Mouse (Mus musculus): ENCODE data around the gene Brip1. TPM values are rescaled to one million over a fixed set of nuclear protein-coding genes. Genes with fewer than 3 reads are reported as not detected.

The Brip1 gene
- polyA plus RNA-seq, 1 experiment from 2014 or later: 6.2 TPM

- no peak overlapping the region for H3K27ac ChIP-seq (replicated peaks in 1 of 2; ENCODE audit: control insufficient read depth in 1 of 2, insufficient read depth in 1 of 2, low read depth in 2 of 2, low read length in 2 of 2)
- peaks cover 10% of the 10 kb centered on the region; the same call in 1 of the 2 replicates for H3K36me3 ChIP-seq (ENCODE audit: control insufficient read depth, insufficient read depth, low read length)
- no peaks in the 10 kb centered on the region for H3K4me1 ChIP-seq (ENCODE audit: control insufficient read depth in 2 of 2, insufficient read depth in 2 of 2, low read length in 2 of 2)
- WGBS: 90% methylated on average over 5 of the region's 5 CpGs
- no peak overlapping the region for H3K4me2 ChIP-seq (ENCODE audit: low read length)
- no peak overlapping the region for H3K9ac ChIP-seq (ENCODE audit: low read length)
- H3K9me3 ChIP-seq (ENCODE audit: control insufficient read depth, low read length): no peaks in the 10 kb centered on the region
- no peak overlapping the region for H3K4me3 ChIP-seq (ENCODE audit: control insufficient read depth in 1 of 2, insufficient read depth in 1 of 2, low read depth in 1 of 2, low read length in 2 of 2)
- H3K27me3 ChIP-seq (ENCODE audit: control insufficient read depth, insufficient read depth, low read length): no peaks in the 10 kb centered on the region
- no peak for ATAC-seq (ENCODE audit: insufficient number of reproducible peaks, insufficient read depth, low FRiP score, low read depth)
These were observed 124.6 kb downstream of the Brip1 start for GRCm38 (mm10) chr11:86076403-86076802.

- Histone ChIP-seq H3K4me2 (ENCODE audit: low read length) (no peak overlapping the region), H3K9me3 (ENCODE audit: control insufficient read depth, low read length) (no peaks in the 10 kb centered on the region), H3K27me3 (ENCODE audit: control insufficient read depth, insufficient read depth, low read length) (no peaks in the 10 kb centered on the region), H3K27ac (replicated peaks in 1 of 2; ENCODE audit: control insufficient read depth in 1 of 2, insufficient read depth in 1 of 2, low read depth in 2 of 2, low read length in 2 of 2) (no peak overlapping the region), H3K36me3 (ENCODE audit: control insufficient read depth, insufficient read depth, low read length) (peaks cover 10% of the 10 kb centered on the region; the same call in 1 of the 2 replicates), H3K4me1 (ENCODE audit: control insufficient read depth in 2 of 2, insufficient read depth in 2 of 2, low read length in 2 of 2) (no peaks in the 10 kb centered on the region), H3K9ac (ENCODE audit: low read length) (no peak overlapping the region), H3K4me3 (ENCODE audit: control insufficient read depth in 1 of 2, insufficient read depth in 1 of 2, low read depth in 1 of 2, low read length in 2 of 2) (no peak overlapping the region)
- 80% methylated on average over 1 of the region's 1 CpGs for WGBS
- ATAC-seq (ENCODE audit: insufficient number of reproducible peaks, insufficient read depth, low FRiP score, low read depth): no peak
These were observed 125.6 kb downstream of the Brip1 start for GRCm38 (mm10) chr11:86075371-86075770.

DNA sequence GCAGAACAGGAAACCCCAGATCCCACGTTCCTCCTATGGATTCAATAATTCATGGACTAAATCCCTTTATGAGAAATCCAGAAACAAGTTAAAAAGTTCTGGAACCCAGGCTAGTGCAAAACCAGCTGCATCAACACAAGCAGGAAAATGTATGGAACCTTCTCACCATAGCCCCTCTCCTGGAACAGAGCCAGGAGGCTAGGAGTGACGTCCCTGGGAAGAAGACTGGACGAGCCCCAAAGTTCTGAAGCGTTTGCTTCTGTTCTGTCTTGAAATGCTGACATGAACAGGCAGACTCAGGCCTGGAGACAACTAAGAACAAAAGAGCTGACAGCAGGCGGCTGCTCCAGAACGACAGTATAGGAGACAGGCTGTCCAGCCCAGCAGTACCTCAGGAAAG, 132.3 kb downstream of the Brip1 start:
- H3K27me3 ChIP-seq (ENCODE audit: control insufficient read depth, insufficient read depth, low read length): no peaks in the 10 kb centered on the region
- no peaks in the 10 kb centered on the region for H3K4me1 ChIP-seq (ENCODE audit: control insufficient read depth in 2 of 2, insufficient read depth in 2 of 2, low read length in 2 of 2)
- H3K9ac ChIP-seq (ENCODE audit: low read length): no peak overlapping the region
- no peak overlapping the region for H3K27ac ChIP-seq (replicated peaks in 1 of 2; ENCODE audit: control insufficient read depth in 1 of 2, insufficient read depth in 1 of 2, low read depth in 2 of 2, low read length in 2 of 2)
- H3K4me2 ChIP-seq (ENCODE audit: low read length): no peak overlapping the region
- no peaks in the 10 kb centered on the region for H3K9me3 ChIP-seq (ENCODE audit: control insufficient read depth, low read length)
- 0 out of 2 replicates have a peak, but pooled peaks cover 4% of the 10 kb centered on the region for H3K36me3 ChIP-seq (ENCODE audit: control insufficient read depth, insufficient read depth, low read length)
- WGBS: 60% methylated on average over 6 of the region's 6 CpGs
- no peak for ATAC-seq (ENCODE audit: insufficient number of reproducible peaks, insufficient read depth, low FRiP score, low read depth)
- H3K4me3 ChIP-seq (ENCODE audit: control insufficient read depth in 1 of 2, insufficient read depth in 1 of 2, low read depth in 1 of 2, low read length in 2 of 2): no peak overlapping the region

DNA sequence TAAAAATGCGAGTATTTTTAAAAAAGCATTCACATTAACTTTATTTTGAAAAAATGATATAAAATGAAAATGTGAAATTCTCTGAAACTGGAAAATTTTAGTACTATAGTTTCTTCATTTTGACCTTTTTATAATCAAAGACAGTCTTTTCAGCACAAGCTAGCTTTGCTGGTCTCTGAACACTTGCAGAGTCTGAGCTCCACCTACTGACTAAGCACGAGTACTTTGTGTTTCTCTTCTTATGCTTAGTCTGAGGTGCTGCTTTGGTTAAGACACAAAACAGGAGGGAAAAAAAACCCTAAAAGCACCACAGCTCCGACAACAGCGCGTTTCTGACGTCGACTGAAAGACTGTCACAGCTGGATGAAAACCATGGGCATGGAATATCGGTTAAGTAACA, 133.8 kb downstream of the Brip1 start:
- Histone ChIP-seq H3K4me1 (ENCODE audit: control insufficient read depth in 2 of 2, insufficient read depth in 2 of 2, low read length in 2 of 2) (no peaks in the 10 kb centered on the region), H3K4me3 (ENCODE audit: control insufficient read depth in 1 of 2, insufficient read depth in 1 of 2, low read depth in 1 of 2, low read length in 2 of 2) (no peak overlapping the region), H3K27me3 (ENCODE audit: control insufficient read depth, insufficient read depth, low read length) (no peaks in the 10 kb centered on the region), H3K27ac (replicated peaks in 1 of 2; ENCODE audit: control insufficient read depth in 1 of 2, insufficient read depth in 1 of 2, low read depth in 2 of 2, low read length in 2 of 2) (no peak overlapping the region), H3K9ac (ENCODE audit: low read length) (no peak overlapping the region), H3K4me2 (ENCODE audit: low read length) (no peak overlapping the region), H3K36me3 (ENCODE audit: control insufficient read depth, insufficient read depth, low read length) (0 out of 2 replicates have a peak, but pooled peaks cover 4% of the 10 kb centered on the region), H3K9me3 (ENCODE audit: control insufficient read depth, low read length) (no peaks in the 10 kb centered on the region)
- 70% methylated on average over 8 of the region's 8 CpGs for WGBS
- ATAC-seq (ENCODE audit: insufficient number of reproducible peaks, insufficient read depth, low FRiP score, low read depth): no peak

- Histone ChIP-seq H3K36me3 (ENCODE audit: control insufficient read depth, insufficient read depth, low read length) (0 out of 2 replicates have a peak, but pooled peaks cover 6% of the 10 kb centered on the region), H3K9me3 (ENCODE audit: control insufficient read depth, low read length) (no peaks in the 10 kb centered on the region), H3K27me3 (ENCODE audit: control insufficient read depth, insufficient read depth, low read length) (no peaks in the 10 kb centered on the region), H3K4me2 (ENCODE audit: low read length) (no peak overlapping the region), H3K9ac (ENCODE audit: low read length) (no peak overlapping the region), H3K4me1 (ENCODE audit: control insufficient read depth in 2 of 2, insufficient read depth in 2 of 2, low read length in 2 of 2) (no peaks in the 10 kb centered on the region), H3K4me3 (ENCODE audit: control insufficient read depth in 1 of 2, insufficient read depth in 1 of 2, low read depth in 1 of 2, low read length in 2 of 2) (no peak overlapping the region), H3K27ac (replicated peaks in 1 of 2; ENCODE audit: control insufficient read depth in 1 of 2, insufficient read depth in 1 of 2, low read depth in 2 of 2, low read length in 2 of 2) (no peak overlapping the region)
- 78% methylated on average over 5 of the region's 5 CpGs for WGBS
- no peak for ATAC-seq (ENCODE audit: insufficient number of reproducible peaks, insufficient read depth, low FRiP score, low read depth)
These were observed 136.1 kb downstream of the Brip1 start for GRCm38 (mm10) chr11:86064881-86065280.

DNA sequence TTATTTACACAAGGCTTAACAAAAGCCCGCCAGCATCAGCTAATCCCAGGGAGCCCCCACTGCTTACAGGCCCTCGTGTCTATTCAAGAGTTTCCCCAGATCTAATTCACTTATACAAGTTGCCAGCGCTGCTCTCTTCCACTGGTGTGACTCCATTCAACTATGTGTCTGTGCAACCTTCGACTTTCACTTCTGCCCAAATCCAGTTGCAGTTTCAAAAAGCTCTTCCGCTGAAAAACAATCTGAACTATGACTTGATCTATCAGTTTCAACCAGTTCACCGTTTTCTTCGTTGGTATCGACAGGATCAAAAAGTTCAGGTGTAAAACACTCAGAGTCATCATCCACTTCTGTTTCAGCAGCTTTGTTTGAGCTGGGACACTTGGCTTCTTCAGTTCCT, 139.8 kb downstream of the Brip1 start:
- H3K27ac ChIP-seq (replicated peaks in 1 of 2; ENCODE audit: control insufficient read depth in 1 of 2, insufficient read depth in 1 of 2, low read depth in 2 of 2, low read length in 2 of 2): no peak overlapping the region
- H3K36me3 ChIP-seq (ENCODE audit: control insufficient read depth, insufficient read depth, low read length): 0 out of 2 replicates have a peak, but pooled peaks cover 6% of the 10 kb centered on the region
- WGBS: 88% methylated on average over 8 of the region's 8 CpGs
- no peak for ATAC-seq (ENCODE audit: insufficient number of reproducible peaks, insufficient read depth, low FRiP score, low read depth)
- no peaks in the 10 kb centered on the region for H3K27me3 ChIP-seq (ENCODE audit: control insufficient read depth, insufficient read depth, low read length)
- no peaks in the 10 kb centered on the region for H3K4me1 ChIP-seq (ENCODE audit: control insufficient read depth in 2 of 2, insufficient read depth in 2 of 2, low read length in 2 of 2)
- H3K9ac ChIP-seq (ENCODE audit: low read length): no peak overlapping the region
- no peak overlapping the region for H3K4me2 ChIP-seq (ENCODE audit: low read length)
- H3K9me3 ChIP-seq (ENCODE audit: control insufficient read depth, low read length): no peaks in the 10 kb centered on the region
- no peak overlapping the region for H3K4me3 ChIP-seq (ENCODE audit: control insufficient read depth in 1 of 2, insufficient read depth in 1 of 2, low read depth in 1 of 2, low read length in 2 of 2)

GRCm38 (mm10) chr11:86059123-86059522, 141.9 kb downstream of the Brip1 start:
- Histone ChIP-seq H3K4me1 (ENCODE audit: control insufficient read depth in 2 of 2, insufficient read depth in 2 of 2, low read length in 2 of 2) (no peaks in the 10 kb centered on the region), H3K9me3 (ENCODE audit: control insufficient read depth, low read length) (no peaks in the 10 kb centered on the region)
- no peak for ATAC-seq (ENCODE audit: insufficient number of reproducible peaks, insufficient read depth, low FRiP score, low read depth)

DNA sequence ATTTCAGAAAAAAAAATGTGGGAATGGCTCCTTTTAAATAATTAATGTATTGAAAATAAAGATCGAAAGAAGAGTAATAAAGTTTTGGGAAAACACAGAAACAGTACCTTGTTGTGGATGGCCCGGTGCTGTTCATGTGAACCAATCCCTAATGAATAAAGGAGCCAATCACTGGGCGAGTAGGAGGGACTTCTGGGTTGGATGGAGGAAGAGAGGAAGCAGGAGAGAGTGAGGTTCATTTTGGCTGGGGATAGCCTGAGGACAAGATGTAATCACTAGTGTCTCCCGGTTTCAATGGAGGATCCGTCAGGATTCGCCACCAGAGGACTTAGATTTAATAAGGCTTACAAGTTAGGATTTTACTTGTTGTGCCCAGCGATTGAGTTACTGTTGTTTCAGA, 145.2 kb downstream of the Brip1 start:
- Histone ChIP-seq H3K9ac (ENCODE audit: low read length) (no peak overlapping the region), H3K36me3 (ENCODE audit: control insufficient read depth, insufficient read depth, low read length) (no peaks in the 10 kb centered on the region), H3K27ac (replicated peaks in 1 of 2; ENCODE audit: control insufficient read depth in 1 of 2, insufficient read depth in 1 of 2, low read depth in 2 of 2, low read length in 2 of 2) (no peak overlapping the region), H3K27me3 (ENCODE audit: control insufficient read depth, insufficient read depth, low read length) (no peaks in the 10 kb centered on the region), H3K4me1 (ENCODE audit: control insufficient read depth in 2 of 2, insufficient read depth in 2 of 2, low read length in 2 of 2) (no peaks in the 10 kb centered on the region), H3K9me3 (ENCODE audit: control insufficient read depth, low read length) (no peaks in the 10 kb centered on the region), H3K4me3 (ENCODE audit: control insufficient read depth in 1 of 2, insufficient read depth in 1 of 2, low read depth in 1 of 2, low read length in 2 of 2) (no peak overlapping the region), H3K4me2 (ENCODE audit: low read length) (no peak overlapping the region)
- no peak for ATAC-seq (ENCODE audit: insufficient number of reproducible peaks, insufficient read depth, low FRiP score, low read depth)
- 72% methylated on average over 7 of the region's 7 CpGs for WGBS

More at GRCm38 (mm10) chr11:86059123-86059522, 141.9 kb downstream of the Brip1 start:
- Histone ChIP-seq H3K4me2 (ENCODE audit: low read length) (no peak overlapping the region), H3K27me3 (ENCODE audit: control insufficient read depth, insufficient read depth, low read length) (no peaks in the 10 kb centered on the region), H3K9ac (ENCODE audit: low read length) (no peak overlapping the region), H3K36me3 (ENCODE audit: control insufficient read depth, insufficient read depth, low read length) (0 out of 2 replicates have a peak, but pooled peaks cover 6% of the 10 kb centered on the region), H3K27ac (replicated peaks in 1 of 2; ENCODE audit: control insufficient read depth in 1 of 2, insufficient read depth in 1 of 2, low read depth in 2 of 2, low read length in 2 of 2) (no peak overlapping the region), H3K4me3 (ENCODE audit: control insufficient read depth in 1 of 2, insufficient read depth in 1 of 2, low read depth in 1 of 2, low read length in 2 of 2) (no peak overlapping the region)
- WGBS: 18% methylated on average over 4 of the region's 4 CpGs

Measured in heart, embryonic 14.5 days (tissue).